Mouse (Mus musculus): Measurements from ENCODE around the gene Gm973. TPM values are rescaled to one million over a fixed set of nuclear protein-coding genes. Genes with fewer than 3 reads are reported as not detected.

Gm973 gene
- polyA plus RNA-seq, 1 experiment from 2014 or later, result 0.72 TPM

- 88% methylated on average over 3 of the region's 3 CpGs for WGBS
- Histone ChIP-seq H3K36me3 (ENCODE audit: control insufficient read depth, insufficient read depth) (peaks cover 30% of the 10 kb centered on the region), H3K4me2 (replicated peaks; ENCODE audit: low read depth) (no peak overlapping the region), H3K4me3 (ENCODE audit: low read depth, low read length) (no peak overlapping the region), H3K27me3 (replicated peaks; ENCODE audit: control insufficient read depth, insufficient read depth, low read length) (no peaks in the 10 kb centered on the region), H3K9me3 (ENCODE audit: control insufficient read depth) (no peaks in the 10 kb centered on the region), H3K9ac (ENCODE audit: low read depth, low read length) (no peak overlapping the region), H3K4me1 (replicated peaks; ENCODE audit: control insufficient read depth, insufficient read depth, low read length) (no peaks in the 10 kb centered on the region), H3K27ac (ENCODE audit: low read depth, low read length) (no peak overlapping the region)
- 0 out of 2 replicates have a peak, but pooled peaks have one; percentile 14 for TF ChIP-seq CTCF (IDR thresholded peaks at IDR 0.05; ENCODE audit: low read depth)
- no peak for ATAC-seq
Observed at GRCm38 (mm10) chr1:59651201-59651819, 135.2 kb downstream of the Gm973 start.

- no peak for ATAC-seq
- TF ChIP-seq CTCF (IDR thresholded peaks at IDR 0.05; ENCODE audit: low read depth), result no peak
- Histone ChIP-seq H3K27ac (ENCODE audit: low read depth, low read length) (no peak overlapping the region), H3K4me1 (replicated peaks; ENCODE audit: control insufficient read depth, insufficient read depth, low read length) (no peaks in the 10 kb centered on the region), H3K4me2 (replicated peaks; ENCODE audit: low read depth) (no peak overlapping the region), H3K27me3 (replicated peaks; ENCODE audit: control insufficient read depth, insufficient read depth, low read length) (no peaks in the 10 kb centered on the region), H3K36me3 (ENCODE audit: control insufficient read depth, insufficient read depth) (peaks cover 20% of the 10 kb centered on the region), H3K9ac (ENCODE audit: low read depth, low read length) (no peak overlapping the region), H3K4me3 (ENCODE audit: low read depth, low read length) (no peak overlapping the region), H3K9me3 (ENCODE audit: control insufficient read depth) (no peaks in the 10 kb centered on the region)
- 92% methylated on average over 3 of the region's 3 CpGs for WGBS
Observed at GRCm38 (mm10) chr1:59653243-59653911, 137.3 kb downstream of the Gm973 start.

- Histone ChIP-seq H3K9me3 (ENCODE audit: control insufficient read depth) (no peaks in the 10 kb centered on the region), H3K4me2 (replicated peaks; ENCODE audit: low read depth) (no peak overlapping the region), H3K9ac (ENCODE audit: low read depth, low read length) (no peak overlapping the region), H3K27me3 (replicated peaks; ENCODE audit: control insufficient read depth, insufficient read depth, low read length) (no peaks in the 10 kb centered on the region), H3K36me3 (ENCODE audit: control insufficient read depth, insufficient read depth) (peaks cover 12% of the 10 kb centered on the region; the same call in 1 of the 2 replicates), H3K27ac (ENCODE audit: low read depth, low read length) (no peak overlapping the region), H3K4me3 (ENCODE audit: low read depth, low read length) (no peak overlapping the region), H3K4me1 (replicated peaks; ENCODE audit: control insufficient read depth, insufficient read depth, low read length) (no peaks in the 10 kb centered on the region)
- peak; percentile 45 for TF ChIP-seq CTCF (IDR thresholded peaks at IDR 0.05; ENCODE audit: low read depth)
- 75% methylated on average over 7 of the region's 7 CpGs for WGBS
- no peak for ATAC-seq
Observed at GRCm38 (mm10) chr1:59656244-59657171, 140.4 kb downstream of the Gm973 start.

GRCm38 (mm10) chr1:59663456-59664135 lies 147.5 kb downstream of the Gm973 start:
- Histone ChIP-seq H3K9me3 (ENCODE audit: control insufficient read depth) (no peaks in the 10 kb centered on the region), H3K4me1 (replicated peaks; ENCODE audit: control insufficient read depth, insufficient read depth, low read length) (no peaks in the 10 kb centered on the region), H3K36me3 (ENCODE audit: control insufficient read depth, insufficient read depth) (no peaks in the 10 kb centered on the region), H3K9ac (ENCODE audit: low read depth, low read length) (no peak overlapping the region), H3K4me2 (replicated peaks; ENCODE audit: low read depth) (no peak overlapping the region), H3K27me3 (replicated peaks; ENCODE audit: control insufficient read depth, insufficient read depth, low read length) (no peaks in the 10 kb centered on the region), H3K4me3 (ENCODE audit: low read depth, low read length) (no peak overlapping the region), H3K27ac (ENCODE audit: low read depth, low read length) (no peak overlapping the region)
- TF ChIP-seq CTCF (IDR thresholded peaks at IDR 0.05; ENCODE audit: low read depth), result no peak
- 89% methylated on average over 3 of the region's 3 CpGs for whole genome bisulfite sequencing
- ATAC-seq, result no peak

- Histone ChIP-seq H3K9ac (ENCODE audit: low read depth, low read length) (no peak overlapping the region), H3K27me3 (replicated peaks; ENCODE audit: control insufficient read depth, insufficient read depth, low read length) (no peaks in the 10 kb centered on the region), H3K9me3 (ENCODE audit: control insufficient read depth) (no peaks in the 10 kb centered on the region), H3K4me2 (replicated peaks; ENCODE audit: low read depth) (no peak overlapping the region; the same call in 1 of the 2 replicates), H3K27ac (ENCODE audit: low read depth, low read length) (no peak overlapping the region), H3K4me1 (replicated peaks; ENCODE audit: control insufficient read depth, insufficient read depth, low read length) (peaks cover 4% of the 10 kb centered on the region; the same call in 1 of the 2 replicates), H3K36me3 (ENCODE audit: control insufficient read depth, insufficient read depth) (no peaks in the 10 kb centered on the region), H3K4me3 (ENCODE audit: low read depth, low read length) (no peak overlapping the region)
- WGBS, result 78% methylated on average over 2 of the region's 2 CpGs
- no peak for TF ChIP-seq CTCF (IDR thresholded peaks at IDR 0.05; ENCODE audit: low read depth)
- ATAC-seq, result no peak
Observed at GRCm38 (mm10) chr1:59668871-59669270, 152.8 kb downstream of the Gm973 start.

All from intestine, postnatal 0 days (tissue).